Mouse (Mus musculus): ENCODE measurements around the gene Ahnak2.
"Not testable (repeated sequence)": the region's sequence is repeated elsewhere in the genome, so short reads cannot be mapped to it uniquely, and the experiment has no call there.

Ahnak2 gene

GRCm38 (mm10) chr12:112820401-112820999 lies 18.0 kb upstream of the Ahnak2 start:
- no peak for DNase-seq

GRCm38 (mm10) chr12:112819057-112819662 lies 16.7 kb upstream of the Ahnak2 start:
- DNase-seq: peak; percentile 61 to 75

GRCm38 (mm10) chr12:112816866-112817265 lies 14.4 kb upstream of the Ahnak2 start:
- DNase-seq: not testable (repeated sequence)

GRCm38 (mm10) chr12:112816294-112816693 lies 13.8 kb upstream of the Ahnak2 start:
- DNase-seq: peak; percentile 52 to 74

- peak; percentile 58 to 76 for DNase-seq
Observed at GRCm38 (mm10) chr12:112814682-112815470, 12.4 kb upstream of the Ahnak2 start.

GRCm38 (mm10) chr12:112813370-112813769 lies 10.9 kb upstream of the Ahnak2 start:
- peak; percentile 81 to 85 for DNase-seq

GRCm38 (mm10) chr12:112810092-112810885 lies 7.8 kb upstream of the Ahnak2 start:
- DNase-seq: no peak

- DNase-seq: peak; percentile 61 to 77
Observed at GRCm38 (mm10) chr12:112809641-112810040, 7.2 kb upstream of the Ahnak2 start.

- peak; percentile 91 to 94 for DNase-seq
Observed at GRCm38 (mm10) chr12:112808587-112809364, 6.3 kb upstream of the Ahnak2 start, which contains the start of gene Clba1. Clba1 (plus strand) TSS chr12:112808937.

GRCm38 (mm10) chr12:112808212-112808586 lies 5.7 kb upstream of the Ahnak2 start:
- DNase-seq: no peak

GRCm38 (mm10) chr12:112807796-112808195 lies 5.3 kb upstream of the Ahnak2 start:
- no peak for DNase-seq

GRCm38 (mm10) chr12:112806044-112806443 lies 3.6 kb upstream of the Ahnak2 start:
- DNase-seq: no peak

GRCm38 (mm10) chr12:112804046-112804445 lies 1.6 kb upstream of the Ahnak2 start:
- DNase-seq: no peak

GRCm38 (mm10) chr12:112802917-112803316 lies 460 bp upstream of the Ahnak2 start:
- no peak for DNase-seq

GRCm38 (mm10) chr12:112800476-112800875 lies 2.0 kb downstream of the Ahnak2 start:
- peak in 1 of 2 experiments; percentile 79 for DNase-seq

GRCm38 (mm10) chr12:112799237-112799970 lies 3.1 kb downstream of the Ahnak2 start:
- no peak for DNase-seq

- no peak for DNase-seq
Observed at GRCm38 (mm10) chr12:112798716-112799115, 3.7 kb downstream of the Ahnak2 start.

- DNase-seq: no peak
Observed at GRCm38 (mm10) chr12:112798332-112798681, 4.2 kb downstream of the Ahnak2 start.

- no peak for DNase-seq
Observed at GRCm38 (mm10) chr12:112797672-112798331, 4.7 kb downstream of the Ahnak2 start.

GRCm38 (mm10) chr12:112796551-112797510 lies 5.6 kb downstream of the Ahnak2 start:
- no peak for DNase-seq
